Mouse (Mus musculus) ovary, adult 10 weeks (tissue): ENCODE measurements around the gene Gsc. TPM values are rescaled to one million over a fixed set of nuclear protein-coding genes. Genes with fewer than 3 reads are reported as not detected.

Source experiments
- polyA plus RNA-seq: library from polyadenylated mRNA; stranded (reverse); fragments of 350-450 nt; fragmentation: Illumina TruSeq; extraction: RNeasy Lipid Tissue Mini Kit (QIAGEN cat#74804); gene quantifications from one replicate; pipeline ENCODE4 v1.2.3, GENCODE M21; 2014

Gsc gene
- polyA plus RNA-seq: not detected

GRCm38 (mm10) chr12:104472601-104473424, at the start of gene Gsc:
Gsc (minus strand) TSS chr12:104473330.

Other genes starting within 250 kb of the Gsc start
- 27.1 TPM for gene Serpina3g, start 237.1 kb downstream of the Gsc start, polyA plus RNA-seq
- gene Serpina3i, start 210.2 kb downstream of the Gsc start, polyA plus RNA-seq: not detected
- not detected for gene Serpina3j, start 158.8 kb downstream of the Gsc start, polyA plus RNA-seq
- 0.29 TPM for gene Serpina3k, start 134.8 kb downstream of the Gsc start, polyA plus RNA-seq
- gene Serpina3m, start 134.8 kb downstream of the Gsc start, polyA plus RNA-seq: not detected
- gene Serpina3n, start 66.6 kb downstream of the Gsc start, polyA plus RNA-seq: 2.1 TPM